In genomic region chr1:171515557-171515956, GRCm38 (mm10) we compare ENCODE assay signal across 41 mouse cellular contexts. TPM values are rescaled to one million over a fixed set of nuclear protein-coding genes. Genes with fewer than 3 reads are reported as not detected.
"Had no signal": no experiment of that assay in that cellular context is flagged by ENCODE, and none has a peak within 500 bp of the region (broad histone marks: within the 10 kb centered on the region; RNA-seq: fewer than 3 reads in every experiment).

No protein-coding gene starts in this region.

- ATAC-seq: hindbrain, embryonic 16.5 days; hindbrain, postnatal 0 days; inflammation-experienced regulatory T-cells, adult 6 months; intestine, embryonic 15.5 days; intestine, embryonic 16.5 days; intestine, postnatal 0 days had no signal

- DNase-seq: heart, postnatal 10 days; heart, postnatal 14 days; heart, postnatal 36 days; heart, postnatal 4 days; kidney, adult 11 months; kidney, adult 18-20 months; kidney, adult 2 months; kidney, adult 8-10 months; kidney, adult 9 months; kidney, postnatal 10 days; kidney, postnatal 14 days; kidney, postnatal 25 days; kidney, postnatal 36 days; kidney, postnatal 4 days; layer of hippocampus, adult 9-11 months; layer of hippocampus, postnatal 36 days had no signal

- H3K4me3 ChIP-seq: heart, embryonic 10.5 days; heart, embryonic 12.5 days; heart, embryonic 13.5 days; heart, embryonic 15.5 days; hindbrain, embryonic 10.5 days; hindbrain, embryonic 12.5 days; hindbrain, embryonic 13.5 days; hindbrain, embryonic 15.5 days; intestine, embryonic 15.5 days; kidney, embryonic 15.5 days; layer of hippocampus, adult 2 months had no signal

- H3K27me3 ChIP-seq: heart, embryonic 12.5 days; heart, embryonic 13.5 days; heart, embryonic 15.5 days; hindbrain, embryonic 12.5 days; hindbrain, embryonic 13.5 days; hindbrain, embryonic 15.5 days; intestine, embryonic 15.5 days; kidney, embryonic 15.5 days had no signal

- H3K9ac ChIP-seq: heart, embryonic 12.5 days; heart, embryonic 13.5 days; heart, embryonic 15.5 days; hindbrain, embryonic 12.5 days; hindbrain, embryonic 13.5 days; hindbrain, embryonic 14.5 days; hindbrain, embryonic 15.5 days; intestine, embryonic 15.5 days; kidney, embryonic 15.5 days had no signal

- H3K27ac ChIP-seq: heart, embryonic 10.5 days; heart, embryonic 13.5 days; heart, embryonic 15.5 days; hindbrain, embryonic 10.5 days; hindbrain, embryonic 12.5 days; hindbrain, embryonic 13.5 days; hindbrain, embryonic 14.5 days; hindbrain, embryonic 15.5 days; hindbrain, postnatal 0 days; intestine, embryonic 15.5 days; kidney, embryonic 15.5 days; kidney, postnatal 0 days; layer of hippocampus, adult 2 months had no signal

- H3K4me1 ChIP-seq: heart, embryonic 10.5 days; heart, embryonic 12.5 days; heart, embryonic 13.5 days; heart, embryonic 15.5 days; hindbrain, embryonic 12.5 days; hindbrain, embryonic 13.5 days; hindbrain, embryonic 15.5 days; intestine, embryonic 15.5 days; kidney, embryonic 15.5 days had no signal

- H3K36me3 ChIP-seq: heart, embryonic 10.5 days; heart, embryonic 12.5 days; heart, embryonic 13.5 days; heart, embryonic 15.5 days; hindbrain, embryonic 10.5 days; hindbrain, embryonic 12.5 days; hindbrain, embryonic 13.5 days; hindbrain, embryonic 15.5 days; intestine, embryonic 15.5 days; kidney, embryonic 15.5 days had no signal

- H3K4me2 ChIP-seq: heart, embryonic 11.5 days; heart, embryonic 12.5 days; heart, embryonic 13.5 days; heart, embryonic 15.5 days; hindbrain, embryonic 12.5 days; hindbrain, embryonic 13.5 days; hindbrain, embryonic 14.5 days; hindbrain, embryonic 15.5 days; intestine, embryonic 15.5 days; kidney, embryonic 15.5 days had no signal

- H3K9me3 ChIP-seq: heart, embryonic 10.5 days; heart, embryonic 12.5 days; heart, embryonic 15.5 days; hindbrain, embryonic 10.5 days; hindbrain, embryonic 12.5 days; hindbrain, embryonic 13.5 days; hindbrain, embryonic 15.5 days; intestine, embryonic 15.5 days; kidney, embryonic 15.5 days had no signal

RNA-seq across cellular contexts. Expression of gene Itln1, which starts 19.5 kb away (rescaled TPM):
- polyA plus RNA-seq: heart, embryonic 10.5 days; heart, embryonic 11.5 days; heart, embryonic 12.5 days; heart, embryonic 13.5 days; heart, embryonic 14.5 days; heart, embryonic 15.5 days; heart, postnatal 0 days; hindbrain, embryonic 10.5 days; hindbrain, embryonic 11.5 days; hindbrain, embryonic 12.5 days; hindbrain, embryonic 13.5 days; hindbrain, embryonic 14.5 days; hindbrain, embryonic 15.5 days; hindbrain, embryonic 16.5 days; hindbrain, postnatal 0 days; inflammation-experienced regulatory T-cells, adult 6 months; intestine, embryonic 14.5 days; intestine, embryonic 15.5 days; kidney, adult 2 months; kidney, embryonic 14.5 days; kidney, embryonic 15.5 days; kidney, embryonic 16.5 days; kidney, postnatal 0 days had no signal

RNA-seq across cellular contexts. Expression of gene Cd244a, which starts 43.4 kb away (rescaled TPM):
- polyA plus RNA-seq: heart, embryonic 11.5 days; heart, embryonic 12.5 days; heart, embryonic 14.5 days; hindbrain, embryonic 10.5 days; hindbrain, embryonic 11.5 days; hindbrain, embryonic 14.5 days; hindbrain, embryonic 15.5 days; hindbrain, embryonic 16.5 days; hindbrain, postnatal 0 days; kidney, embryonic 14.5 days had no signal
